Mouse (Mus musculus): ENCODE data around the gene Rfng.

DNA sequence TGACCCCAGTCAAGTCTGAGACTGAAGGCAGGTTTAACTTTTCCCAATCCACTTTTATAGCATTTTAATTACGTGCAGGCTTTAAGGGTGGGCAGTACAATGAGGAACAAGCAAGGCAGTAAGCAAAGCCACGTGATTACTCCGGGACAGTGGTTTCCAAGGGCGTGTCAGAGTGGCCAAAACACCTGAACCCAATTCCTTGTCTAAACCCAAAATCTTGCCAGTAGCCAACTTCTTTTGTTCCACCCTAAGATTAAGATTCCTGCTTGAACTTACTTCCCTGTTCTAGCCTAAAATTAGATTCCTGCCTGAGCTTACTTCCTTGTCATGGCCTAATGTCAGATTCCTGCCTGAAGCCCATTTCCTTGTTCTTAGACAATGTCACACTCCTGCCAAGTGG is 36.0 kb downstream of the Rfng start:
- TF ChIP-seq CTCF (IDR thresholded peaks at IDR 0.05; ENCODE audit: insufficient read depth, low read length) (no peak), POLR2A (IDR thresholded peaks at IDR 0.05; ENCODE audit: borderline replicate concordance, extremely low read depth, low read depth, low read length) (no peak)

All from lung, adult 2 months (tissue).